Mouse (Mus musculus) midbrain, embryonic 13.5 days (tissue): ENCODE results near the gene Gm3476. TPM values are rescaled to one million over a fixed set of nuclear protein-coding genes. Genes with fewer than 3 reads are reported as not detected.
"Not testable (repeated sequence)": the region's sequence is repeated elsewhere in the genome, so short reads cannot be mapped to it uniquely, and the experiment has no call there.

ENCODE experiments used
- ATAC-seq: fragments of 200-750 bp; cut with Nextera tagmentation; 2 replicates; pipeline ENCODE4 v1.8.0; 2017; ENCODE audit warnings: mild to moderate bottlenecking, moderate TSS enrichment, moderate library complexity
- H3K27ac ChIP-seq: fragments of 300-500 bp; sonication (generic); 2 replicates; pipeline ENCODE4 v1.5.1; 2015; ENCODE audit warnings: inconsistent platforms, mild to moderate bottlenecking, moderate library complexity
- H3K27me3 ChIP-seq: fragments of 300-500 bp; sonication (generic); 2 replicates; pipeline ENCODE4 v1.6.1; 2015; ENCODE audit warnings: mild to moderate bottlenecking, inconsistent platforms
- H3K36me3 ChIP-seq: fragments of 300-500 bp; sonication (generic); 2 replicates; pipeline ENCODE4 v1.6.1; 2015; ENCODE audit warnings: mild to moderate bottlenecking, inconsistent platforms
- H3K4me1 ChIP-seq: fragments of 300-500 bp; sonication (generic); replicated peaks from 2 replicates; pipeline ENCODE4 v1.6.1; 2015; ENCODE audit warnings: inconsistent platforms
- H3K4me2 ChIP-seq: fragments of 300-500 bp; sonication (generic); replicated peaks from 2 replicates; pipeline ENCODE4 v1.6.1; 2015; ENCODE audit warnings: moderate library complexity, mild to moderate bottlenecking, inconsistent platforms
- H3K4me3 ChIP-seq: fragments of 300-500 bp; sonication (generic); replicated peaks from 2 replicates; pipeline ENCODE4 v1.5.1; 2015; ENCODE audit warnings: mild to moderate bottlenecking, inconsistent platforms
- H3K9ac ChIP-seq: fragments of 300-500 bp; sonication (generic); replicated peaks from 2 replicates; pipeline ENCODE4 v1.6.1; 2015; ENCODE audit warnings: mild to moderate bottlenecking, inconsistent platforms
- H3K9me3 ChIP-seq: fragments of 300-500 bp; sonication (generic); 2 replicates; pipeline ENCODE4 v1.6.1; 2016; ENCODE audit warnings: mild to moderate bottlenecking, inconsistent platforms
- WGBS: fragments of 180-500 bp; shearing (Covaris S2); methylation state at CpG from one replicate; pipeline ENCODE4 v1.1.7; 2015; 5-methylcytosine and 5-hydroxymethylcytosine counted together
- polyA plus RNA-seq: library from polyadenylated mRNA; unstranded; fragments of >200 nt; fragmentation: Nextera tagmentation; extraction: Ambion mirVana; gene quantifications from 2 replicates; pipeline ENCODE4 v1.2.1, GENCODE M21; 2015

Gm3476 gene
- polyA plus RNA-seq: not detected in 2 replicates

DNA sequence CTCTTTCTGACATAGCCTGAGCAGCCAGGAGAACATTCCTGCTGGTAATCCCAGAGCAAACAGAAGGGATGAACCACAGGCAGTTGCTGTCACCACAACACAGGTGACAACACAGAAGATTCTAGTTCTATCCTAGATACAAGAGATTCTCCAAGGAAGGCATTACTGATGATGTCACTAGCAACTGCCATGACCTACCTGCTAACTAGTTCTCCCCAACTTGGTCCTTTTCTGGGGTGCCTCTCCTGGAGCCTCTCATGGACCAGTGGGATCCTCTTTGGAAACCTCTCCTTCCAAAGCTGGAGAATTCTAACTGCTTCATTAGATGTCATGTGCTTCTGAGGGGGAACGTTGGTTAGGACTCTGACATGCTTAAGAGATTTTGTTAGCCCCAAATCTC, at the start of gene Gm3476:
TSS of gene Gm3476 (minus strand) at position 101 of the 400 bp plus-strand sequence.
- H3K27me3 ChIP-seq, H3K27ac ChIP-seq, ATAC-seq, H3K4me3 ChIP-seq, H3K4me2 ChIP-seq, H3K4me1 ChIP-seq, H3K9me3 ChIP-seq, H3K36me3 ChIP-seq, H3K9ac ChIP-seq: not testable (repeated sequence)
- no CpG with 5 or more reads among the region's 1 CpGs for WGBS

DNA sequence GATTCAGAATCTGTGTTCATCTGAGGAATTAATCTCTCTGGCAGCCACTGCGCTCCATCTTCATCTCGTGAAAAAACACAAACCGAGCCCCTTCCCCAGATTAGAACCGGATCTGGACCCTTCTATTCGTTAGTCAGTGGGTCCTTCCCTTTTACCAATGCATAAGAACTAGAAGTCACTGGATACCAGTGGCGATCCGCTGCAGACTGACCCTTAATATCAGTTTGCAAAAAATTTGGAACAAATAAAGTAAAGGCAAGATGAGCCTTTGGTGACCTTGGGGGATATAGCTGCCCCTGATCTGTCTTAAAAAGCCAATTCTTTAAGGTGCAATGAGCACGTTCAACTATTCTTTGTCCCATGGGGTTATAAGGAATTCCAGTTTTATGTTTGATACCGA, 37.9 kb upstream of the Gm3476 start:
- H3K9me3 ChIP-seq, H3K4me1 ChIP-seq, H3K27me3 ChIP-seq, H3K36me3 ChIP-seq, ATAC-seq, H3K27ac ChIP-seq, H3K4me2 ChIP-seq, H3K9ac ChIP-seq, H3K4me3 ChIP-seq: not testable (repeated sequence)
- 78% methylated on average over 5 of the region's 9 CpGs for WGBS

DNA sequence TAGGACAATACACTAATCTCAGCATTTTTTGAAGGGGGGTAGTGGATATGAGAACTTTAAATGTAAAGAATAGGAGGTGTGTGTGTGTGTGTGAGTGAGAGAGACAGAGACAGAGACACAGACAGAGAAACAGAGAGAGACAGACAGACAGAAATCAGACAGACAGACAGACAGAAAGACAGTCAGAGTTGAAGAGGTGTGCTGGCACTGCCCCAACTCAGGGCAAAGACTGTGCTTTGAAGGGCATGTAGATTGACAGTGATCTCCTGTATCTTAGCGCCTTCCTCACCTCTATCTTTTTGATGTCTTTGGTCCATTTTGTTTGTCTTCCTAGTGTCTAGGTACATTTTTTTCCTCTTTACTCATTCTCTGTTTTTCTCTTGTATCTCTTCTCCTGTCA, 35.5 kb upstream of the Gm3476 start:
- H3K36me3 ChIP-seq, ATAC-seq, H3K4me1 ChIP-seq, H3K4me3 ChIP-seq, H3K9me3 ChIP-seq, H3K4me2 ChIP-seq, H3K27me3 ChIP-seq, H3K27ac ChIP-seq, H3K9ac ChIP-seq: not testable (repeated sequence)
- WGBS: 82% methylated on average over 1 of the region's 1 CpGs

DNA sequence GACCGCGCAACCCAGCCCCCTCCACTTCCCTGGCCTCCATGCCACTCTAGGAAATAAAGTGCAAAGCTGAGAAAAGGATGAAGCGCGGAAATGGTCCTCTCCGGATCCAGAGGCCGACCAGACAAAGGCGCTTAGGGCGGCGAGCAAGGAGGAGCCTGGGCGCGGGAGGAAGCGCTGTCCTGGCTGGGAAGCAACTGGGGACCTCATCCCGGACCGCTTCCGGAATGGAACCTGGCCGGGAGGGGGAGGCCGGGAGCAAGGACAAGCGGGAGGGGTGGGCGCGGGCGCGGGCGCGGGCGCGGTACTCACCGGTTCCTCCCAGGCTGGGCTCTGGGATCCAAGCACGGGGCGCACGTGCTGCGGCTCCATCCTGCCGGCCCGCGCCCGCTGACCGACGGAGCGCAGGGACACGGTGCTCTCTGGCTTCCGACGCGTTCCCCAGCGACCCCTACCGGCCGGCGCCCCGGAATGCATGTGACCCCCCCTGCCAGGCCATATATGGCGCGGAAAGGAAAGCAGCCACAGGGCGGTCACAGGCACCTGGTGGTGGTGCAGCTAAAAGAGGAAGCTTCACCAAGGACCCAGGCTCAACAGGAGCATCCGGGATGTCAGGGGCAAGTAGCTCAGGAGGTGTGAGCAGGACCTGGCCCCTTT, 17.2 kb downstream of the Gm3476 start, which contains the start of gene Gm3468:
TSS of gene Gm3468 (minus strand) at position 394 of the 654 bp plus-strand sequence.
- H3K27me3 ChIP-seq, H3K9me3 ChIP-seq, H3K27ac ChIP-seq, H3K36me3 ChIP-seq, H3K4me1 ChIP-seq: not testable (repeated sequence)
- under 1% methylated on average over 37 of the region's 51 CpGs for WGBS
- Histone ChIP-seq H3K4me3 (peak within 1 kb of the TSS; percentile 40), H3K9ac (peak within 1 kb of the TSS; percentile 32; the same call in 1 of the 2 replicates), H3K4me2 (peak within 1 kb of the TSS; percentile 50)
- ATAC-seq: peak; percentile 96

DNA sequence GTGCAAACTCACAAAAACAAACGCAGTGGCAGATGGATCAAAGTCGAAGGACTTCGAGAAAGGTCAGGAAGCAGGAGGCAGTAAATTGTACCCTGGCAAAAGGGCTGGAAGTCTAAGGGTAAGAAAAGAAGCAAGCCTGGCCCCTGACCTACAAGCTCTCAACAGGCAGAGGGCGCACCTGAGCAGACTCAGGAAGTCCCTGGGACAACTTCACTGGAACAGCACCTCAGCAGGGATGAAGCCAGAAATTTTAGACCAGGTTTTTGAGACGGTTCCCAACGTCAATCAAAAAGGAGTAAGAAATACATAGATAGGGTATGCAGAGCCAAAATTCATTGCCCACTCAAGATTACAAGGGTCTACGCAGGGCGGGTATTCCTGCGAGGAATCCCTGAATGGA, 18.1 kb downstream of the Gm3476 start:
- not testable (repeated sequence) for H3K9ac ChIP-seq, ATAC-seq, H3K9me3 ChIP-seq, H3K27me3 ChIP-seq, H3K36me3 ChIP-seq, H3K4me1 ChIP-seq, H3K27ac ChIP-seq
- WGBS: 10% methylated on average over 9 of the region's 9 CpGs
- Histone ChIP-seq H3K4me3 (peak overlapping the region; percentile 40), H3K4me2 (peak overlapping the region; percentile 50)

DNA sequence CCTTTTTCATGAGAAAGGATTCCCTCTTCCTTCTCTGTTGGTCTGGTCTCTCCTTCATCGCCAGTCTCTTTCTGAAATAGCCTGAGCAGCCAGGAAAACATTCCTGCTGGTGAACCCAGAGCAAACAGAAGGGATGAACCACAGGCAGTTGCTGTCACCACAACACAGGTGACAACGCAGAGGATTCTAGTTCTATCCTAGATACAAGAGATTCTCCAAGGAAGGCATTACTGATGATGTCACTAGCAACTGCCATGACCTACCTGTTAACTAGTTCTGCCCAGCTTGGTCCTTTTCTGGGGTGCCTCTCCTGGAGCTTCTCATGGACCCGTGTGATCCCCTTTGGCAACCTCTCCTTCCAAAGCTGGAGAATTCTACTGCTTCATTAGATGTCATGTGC, 31.8 kb downstream of the Gm3476 start, which contains the start of gene Gm8206:
TSS of gene Gm8206 (minus strand) at position 101 of the 400 bp plus-strand sequence.
- not testable (repeated sequence) for H3K27ac ChIP-seq, H3K4me3 ChIP-seq, H3K27me3 ChIP-seq, H3K9me3 ChIP-seq, H3K4me2 ChIP-seq, H3K4me1 ChIP-seq, H3K9ac ChIP-seq, H3K36me3 ChIP-seq, ATAC-seq
- 90% methylated on average over 2 of the region's 3 CpGs for WGBS

DNA sequence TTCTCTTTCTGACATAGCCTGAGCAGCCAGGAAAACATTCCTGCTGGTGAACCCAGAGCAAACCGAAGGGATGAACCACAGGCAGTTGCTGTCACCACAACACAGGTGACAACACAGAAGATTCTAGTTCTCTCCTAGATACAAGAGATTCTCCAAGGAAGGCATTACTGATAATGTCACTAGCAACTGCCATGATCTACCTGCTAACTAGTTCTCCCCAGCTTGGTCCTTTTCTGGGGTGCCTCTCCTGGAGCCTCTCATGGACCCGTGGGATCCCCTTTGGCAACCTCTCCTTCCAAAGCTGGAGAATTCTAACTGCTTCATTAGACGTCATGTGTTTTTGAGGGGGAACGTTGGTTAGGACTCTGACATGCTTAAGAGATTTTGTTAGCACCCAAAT, 67.4 kb downstream of the Gm3476 start, which contains the start of gene Gm6337:
TSS of gene Gm6337 (minus strand) at position 101 of the 400 bp plus-strand sequence.
- ATAC-seq, H3K4me1 ChIP-seq, H3K4me2 ChIP-seq, H3K36me3 ChIP-seq, H3K9me3 ChIP-seq, H3K9ac ChIP-seq, H3K4me3 ChIP-seq, H3K27ac ChIP-seq, H3K27me3 ChIP-seq: not testable (repeated sequence)
- WGBS: 93% methylated on average over 3 of the region's 4 CpGs

Other genes starting within 250 kb of the Gm3476 start
- gene Gm8237, start 245.4 kb downstream of the Gm3476 start, polyA plus RNA-seq: 0.62 and 0.65 TPM in 2 replicates
- 1.7 and 1.9 TPM in 2 replicates for gene Gm3248, start 164.1 kb downstream of the Gm3476 start, polyA plus RNA-seq
- gene Gm3453, start 146.7 kb downstream of the Gm3476 start, polyA plus RNA-seq: not detected in 2 replicates
- not detected in 2 replicates for gene Gm6337, start 67.5 kb downstream of the Gm3476 start, polyA plus RNA-seq
- 2.0 and 3.0 TPM in 2 replicates for gene Gm8206, start 31.9 kb downstream of the Gm3476 start, polyA plus RNA-seq
- 3.3 and 3.7 TPM in 2 replicates for gene Gm3468, start 17.1 kb downstream of the Gm3476 start, polyA plus RNA-seq
- not detected in 2 replicates for gene Gm21560, start 93.5 kb upstream of the Gm3476 start, polyA plus RNA-seq
- gene Gm3411, start 161.4 kb upstream of the Gm3476 start, polyA plus RNA-seq: 4.9 and 5.0 TPM in 2 replicates
- not detected in 2 replicates for gene Gm21103, start 179.0 kb upstream of the Gm3476 start, polyA plus RNA-seq
- not detected in 2 replicates for gene Gm3618, start 217.9 kb upstream of the Gm3476 start, polyA plus RNA-seq